25 mouse cellular contexts compared by ENCODE assay signal in genomic region chr2:92379783-92380494, GRCm38 (mm10). TPM values are rescaled to one million over a fixed set of nuclear protein-coding genes. Genes with fewer than 3 reads are reported as not detected.
DNase-seq lines count a peak whose midpoint lies in the region; TF ChIP-seq lines count a peak whose summit lies in the region.
"Had no signal": no experiment of that assay in that cellular context is flagged by ENCODE, and none has a peak within 500 bp of the region (broad histone marks: within the 10 kb centered on the region; RNA-seq: fewer than 3 reads in every experiment).

No protein-coding gene starts in this region.

- peaks cover 29% of the 10 kb centered on the region for H3K36me3 ChIP-seq in spleen, adult 2 months (ENCODE audit: control insufficient read depth, insufficient read depth, low read length)
- peaks cover 55 to 78% of the 10 kb centered on the region in 2 experiments for H3K36me3 ChIP-seq in CH12.LX (replicated peaks in 1 of 2; ENCODE audit: control insufficient read depth in 1 of 2, insufficient read depth in 1 of 2, low read length in 1 of 2)
- H3K36me3 ChIP-seq in myocyte (ENCODE audit: control insufficient read depth, insufficient read depth): peaks cover 10% of the 10 kb centered on the region
- peaks cover 77% of the 10 kb centered on the region for H3K36me3 ChIP-seq in forebrain, embryonic 10.5 days (replicated peaks)

- peaks cover 9% of the 10 kb centered on the region for H3K79me2 ChIP-seq in CH12.LX (replicated peaks; ENCODE audit: control insufficient read depth, extremely low read depth, insufficient read depth, poor library complexity, severe bottlenecking)
- H3K79me2 ChIP-seq in myocyte (ENCODE audit: control insufficient read depth, insufficient read depth): peaks cover 10% of the 10 kb centered on the region

- no peaks in the 10 kb centered on the region for H3K9me3 ChIP-seq in CH12.LX (replicated peaks; ENCODE audit: low read length)
- H3K9me3 ChIP-seq in forebrain, embryonic 10.5 days: no peaks in the 10 kb centered on the region
- H3K9me3 ChIP-seq: embryonic facial prominence, embryonic 15.5 days; forebrain, embryonic 15.5 days; hindbrain, embryonic 10.5 days; limb, embryonic 10.5 days; liver, embryonic 15.5 days; lung, embryonic 15.5 days; neural tube, embryonic 15.5 days; stomach, embryonic 15.5 days had no signal

- 75% methylated on average over 17 of the region's 17 CpGs for WGBS in spleen, adult 2 months
- WGBS in forebrain, embryonic 10.5 days: 82% methylated on average over 17 of the region's 17 CpGs

- peak overlapping the region; percentile 21 for H3K4me2 ChIP-seq in CH12.LX (ENCODE audit: insufficient read depth, low read depth, poor library complexity, severe bottlenecking)
- no peak overlapping the region for H3K4me2 ChIP-seq in myocyte (ENCODE audit: low read depth)
- H3K4me2 ChIP-seq: embryonic facial prominence, embryonic 15.5 days; forebrain, embryonic 15.5 days; heart, embryonic 11.5 days; liver, embryonic 15.5 days; lung, embryonic 15.5 days; neural tube, embryonic 15.5 days; stomach, embryonic 15.5 days had no signal

- no peak for TF ChIP-seq CTCF in spleen, adult 2 months (IDR thresholded peaks at IDR 0.05; ENCODE audit: extremely low read depth, insufficient read depth, insufficient read length, insufficient replicate concordance)
- TF ChIP-seq CTCF in CH12.LX (conservative IDR thresholded peaks at IDR 0.05 in 1 of 2, IDR thresholded peaks at IDR 0.05 in 1 of 2; ENCODE audit: low read depth in 2 of 2, low read length in 2 of 2): peak in 1 of 2 experiments; percentile 22; a peak in 1 of 4 replicates
- TF ChIP-seq CTCF in gastrocnemius, adult 2 months (IDR thresholded peaks at IDR 0.05): no peak

- H3ac ChIP-seq in myocyte (ENCODE audit: control insufficient read depth, insufficient read length): no peak overlapping the region

- intact Hi-C loops in gastrocnemius, adult 2 months (cut with DNase I): loop anchor here (5.0 kb wide), 1 partner anchor 42 kb away; no protein-coding TSS in a partner anchor

- TF ChIP-seq EP300 in CH12.LX (IDR thresholded peaks at IDR 0.05; ENCODE audit: low read length): no peak; the same call in 1 of the 2 replicates

- H3K9ac ChIP-seq in CH12.LX (ENCODE audit: insufficient read depth, low read depth): peak overlapping the region; percentile 16; the same call in 1 of the 2 replicates
- H3K9ac ChIP-seq: embryonic facial prominence, embryonic 15.5 days; forebrain, embryonic 15.5 days; liver, embryonic 15.5 days; lung, embryonic 15.5 days; neural tube, embryonic 15.5 days; stomach, embryonic 15.5 days had no signal

- H3K27ac ChIP-seq in spleen, adult 2 months (ENCODE audit: insufficient read depth, low read length): peak overlapping the region; percentile 44
- peak overlapping the region; percentile 79 for H3K27ac ChIP-seq in CH12.LX (ENCODE audit: insufficient read depth, low read depth)
- H3K27ac ChIP-seq in gastrocnemius, adult 2 months: no peak overlapping the region
- H3K27ac ChIP-seq in forebrain, embryonic 10.5 days: no peak overlapping the region
- H3K27ac ChIP-seq: embryonic facial prominence, embryonic 15.5 days; forebrain, embryonic 15.5 days; hindbrain, embryonic 10.5 days; kidney, postnatal 0 days; limb, embryonic 10.5 days; liver, embryonic 15.5 days; lung, embryonic 15.5 days; macrophage; neural tube, embryonic 15.5 days; stomach, embryonic 15.5 days had no signal

- peaks cover 8% of the 10 kb centered on the region; the same call in 1 of the 2 replicates for H3K4me1 ChIP-seq in spleen, adult 2 months (ENCODE audit: control insufficient read depth, insufficient read depth, insufficient read length)
- peaks cover 22 to 56% of the 10 kb centered on the region in 2 experiments for H3K4me1 ChIP-seq in CH12.LX (ENCODE audit: control insufficient read depth in 1 of 2, insufficient read depth in 2 of 2)
- H3K4me1 ChIP-seq in forebrain, embryonic 10.5 days: peaks cover 28% of the 10 kb centered on the region

- DNase-seq in cerebellum, adult 9-11 months: peak; percentile 49
- DNase-seq in cerebellum, postnatal 4 days (ENCODE audit: low spot score in 2 of 2): no peak
- no peak for DNase-seq in spleen, adult 2 months (ENCODE audit: low read depth in 1 of 2, low spot score in 2 of 2)
- no peak for DNase-seq in spleen, postnatal 14 days (ENCODE audit: low spot score in 2 of 2)
- DNase-seq in CH12.LX (ENCODE audit: extremely low read depth): peak; percentile 93
- DNase-seq in gastrocnemius, adult 2 months: no peak
- DNase-seq in forebrain, embryonic 10.5 days (ENCODE audit: extremely low spot score, low spot score): no peak
- DNase-seq: adrenal gland, postnatal 25 days; cerebellum, postnatal 36 days; gastrocnemius, postnatal 10 days; kidney, adult 2 months; liver had no signal

- TF ChIP-seq POLR2A in spleen, adult 2 months (IDR thresholded peaks at IDR 0.05; ENCODE audit: low read depth, low read length): no peak
- peak; percentile 50; the same call in 1 of the 2 replicates for TF ChIP-seq POLR2A in CH12.LX (IDR thresholded peaks at IDR 0.05; ENCODE audit: low read depth, low read length)
- TF ChIP-seq POLR2A in myocyte (IDR thresholded peaks at IDR 0.05; ENCODE audit: insufficient read length, low read depth): no peak

- TF ChIP-seq RAD21 in CH12.LX (IDR thresholded peaks at IDR 0.05; ENCODE audit: low read depth, low read length): no peak; the same call in none of the 2 replicates

- H3K27me3 ChIP-seq in spleen, adult 2 months (ENCODE audit: control insufficient read depth, insufficient read depth, low read length): no peaks in the 10 kb centered on the region
- H3K27me3 ChIP-seq in CH12.LX (replicated peaks) (no peaks in the 10 kb centered on the region), myocyte (ENCODE audit: control insufficient read depth, insufficient read depth, insufficient read length) (no peaks in the 10 kb centered on the region)
- H3K27me3 ChIP-seq in forebrain, embryonic 10.5 days (ENCODE audit: poor library complexity, severe bottlenecking): no peaks in the 10 kb centered on the region
- H3K27me3 ChIP-seq: embryonic facial prominence, embryonic 15.5 days; forebrain, embryonic 15.5 days; liver, embryonic 15.5 days; lung, embryonic 15.5 days; neural tube, embryonic 15.5 days; stomach, embryonic 15.5 days had no signal

- dilution Hi-C loops in CH12.LX (cut with MboI; ENCODE audit: extremely low pct_ligation_motif_present, extremely low pct_unique_long_range_greater_than_20kb, low sequenced_read_pairs): no loop called here

- in situ Hi-C loops in CH12.LX (cut with MboI; ENCODE audit: low pct_ligation_motif_present, low pct_unique_long_range_greater_than_20kb, low sequenced_read_pairs): no loop called here

- no peak overlapping the region for H3K4me3 ChIP-seq in spleen, adult 2 months (ENCODE audit: extremely low read depth, insufficient read depth, insufficient read length)
- H3K4me3 ChIP-seq in CH12.LX (replicated peaks in 1 of 3; ENCODE audit: low read depth in 2 of 3, low read length in 2 of 3, poor library complexity in 1 of 3): peak overlapping the region in 2 of 3 experiments; percentile 4 to 46
- no peak overlapping the region for H3K4me3 ChIP-seq in myocyte
- H3K4me3 ChIP-seq in gastrocnemius, adult 2 months: no peak overlapping the region
- H3K4me3 ChIP-seq in forebrain, embryonic 10.5 days: no peak overlapping the region
- H3K4me3 ChIP-seq: embryonic facial prominence, embryonic 15.5 days; forebrain, embryonic 15.5 days; hindbrain, embryonic 10.5 days; limb, embryonic 10.5 days; liver, embryonic 15.5 days; lung, embryonic 15.5 days; neural tube, embryonic 15.5 days; stomach, embryonic 15.5 days had no signal

TF ChIP-seq in CH12.LX, 34 proteins besides CTCF, POLR2A, EP300 and RAD21 (continues in another document):
- TF ChIP-seq RCOR1 (conservative IDR thresholded peaks at IDR 0.05; ENCODE audit: low read depth, low read length): no peak

RNA-seq across cellular contexts. Expression of gene 1700029I15Rik, which starts 2.4 kb away (rescaled TPM):
- 2.0 and 2.8 TPM in 2 replicates for polyA plus RNA-seq in spleen, adult 2 months (2012; rRNA removed)
- 2.9 and 3.4 TPM in 2 replicates for total RNA-seq in CH12.LX (2012; rRNA removed)
- 0.39 and 0.67 TPM in 2 replicates for total RNA-seq in CH12.LX (2014; rRNA removed)
- 3.0 and 5.0 TPM in 2 replicates for polyA plus RNA-seq in CH12.LX (2012; ENCODE audit: insufficient read length, low read depth)
- 0.91 TPM for polyA plus RNA-seq in myocyte (2012; fragmentation: generic; extraction: Trizol)
- 1 to 10 TPM in 1 of 2 experiments, under 1 TPM in 1; 0.69 to 1.1 TPM for total RNA-seq in gastrocnemius, adult 2 months (2021)
- 3.9 and 4.4 TPM in 2 replicates for polyA plus RNA-seq in forebrain, embryonic 10.5 days (2016; fragmentation: Nextera tagmentation; extraction: Ambion mirVana)

RNA-seq across cellular contexts. Expression of gene Large2, which starts 5.3 kb away (rescaled TPM):
- polyA plus RNA-seq in spleen, adult 2 months (2012; rRNA removed): 1.9 and 2.5 TPM in 2 replicates
- total RNA-seq in CH12.LX (2012; rRNA removed) (1.4 and 1.5 TPM in 2 replicates), CH12.LX (2014; rRNA removed) (0.19 TPM in 1 of 2 replicates, not detected in the other)
- polyA plus RNA-seq in CH12.LX (2012; ENCODE audit: insufficient read length, low read depth) (0.45 and 0.89 TPM in 2 replicates), myocyte (2012; fragmentation: generic; extraction: Trizol) (0.11 TPM)
- under 1 TPM in 1 of 2 experiments, not detected in 1; 0.64 TPM for total RNA-seq in gastrocnemius, adult 2 months (2021)
- polyA plus RNA-seq in forebrain, embryonic 10.5 days (2016; fragmentation: Nextera tagmentation; extraction: Ambion mirVana): 31.9 and 33.5 TPM in 2 replicates
- polyA plus RNA-seq: macrophage had no signal

RNA-seq across cellular contexts. Expression of gene Pex16, which starts 5.5 kb away (rescaled TPM):
- polyA plus RNA-seq in spleen, adult 2 months (2012; rRNA removed): 36.9 and 47.5 TPM in 2 replicates
- total RNA-seq in CH12.LX (2012; rRNA removed) (35.1 and 44.0 TPM in 2 replicates), CH12.LX (2014; rRNA removed) (25.0 and 28.7 TPM in 2 replicates)
- polyA plus RNA-seq in CH12.LX (2012; ENCODE audit: insufficient read length, low read depth) (36.6 and 37.2 TPM in 2 replicates), myocyte (2012; fragmentation: generic; extraction: Trizol) (44.1 TPM)
- 10 to 100 TPM; 15.9 to 19.5 TPM for total RNA-seq in gastrocnemius, adult 2 months (2021)
- polyA plus RNA-seq in forebrain, embryonic 10.5 days (2016; fragmentation: Nextera tagmentation; extraction: Ambion mirVana): 23.8 and 24.6 TPM in 2 replicates

RNA-seq across cellular contexts. Expression of gene Mapk8ip1, which starts 21.1 kb away (rescaled TPM):
- 4.5 and 5.0 TPM in 2 replicates for polyA plus RNA-seq in spleen, adult 2 months (2012; rRNA removed)
- total RNA-seq in CH12.LX (2012; rRNA removed) (4.1 and 5.4 TPM in 2 replicates), CH12.LX (2014; rRNA removed) (5.0 and 5.5 TPM in 2 replicates)
- polyA plus RNA-seq in CH12.LX (2012; ENCODE audit: insufficient read length, low read depth) (11.0 and 13.0 TPM in 2 replicates), myocyte (2012; fragmentation: generic; extraction: Trizol) (34.7 TPM)
- 1 to 10 TPM; 3.0 to 3.9 TPM for total RNA-seq in gastrocnemius, adult 2 months (2021)
- polyA plus RNA-seq in forebrain, embryonic 10.5 days (2016; fragmentation: Nextera tagmentation; extraction: Ambion mirVana): 47.0 and 48.1 TPM in 2 replicates
- total RNA-seq: granulocyte monocyte progenitor cell, adult 5-6 weeks had no signal

RNA-seq across cellular contexts. Expression of gene Cry2, which starts 53.9 kb away (rescaled TPM):
- polyA plus RNA-seq in spleen, adult 2 months (2012; rRNA removed): 8.4 and 9.4 TPM in 2 replicates
- total RNA-seq in CH12.LX (2012; rRNA removed) (8.8 and 12.7 TPM in 2 replicates), CH12.LX (2014; rRNA removed) (3.7 and 4.3 TPM in 2 replicates)
- polyA plus RNA-seq in CH12.LX (2012; ENCODE audit: insufficient read length, low read depth) (15.2 and 15.9 TPM in 2 replicates), myocyte (2012; fragmentation: generic; extraction: Trizol) (9.3 TPM)
- total RNA-seq in gastrocnemius, adult 2 months (2021): 10 to 100 TPM; 12.5 to 26.8 TPM
- polyA plus RNA-seq in forebrain, embryonic 10.5 days (2016; fragmentation: Nextera tagmentation; extraction: Ambion mirVana): 25.5 and 27.3 TPM in 2 replicates

Comparison
In these comparisons a context has a peak if more than half of its experiments do, and no peak if none do; other contexts are left out.
1. DNase-seq: peak in cerebellum, adult 9-11 months (single experiment) and CH12.LX (single experiment); none in cerebellum, postnatal 4 days (0 of 2), spleen, adult 2 months (0 of 2), spleen, postnatal 14 days (0 of 2), gastrocnemius, adult 2 months (single experiment) and forebrain, embryonic 10.5 days (single experiment).
2. H3K27ac ChIP-seq: peak in spleen, adult 2 months (single experiment) and CH12.LX (single experiment); none in gastrocnemius, adult 2 months (single experiment) and forebrain, embryonic 10.5 days (single experiment).
3. H3K4me3 ChIP-seq: peak in CH12.LX (2 of 3); none in spleen, adult 2 months (single experiment), myocyte (single experiment), gastrocnemius, adult 2 months (single experiment) and forebrain, embryonic 10.5 days (single experiment).